Mouse (Mus musculus) midbrain, embryonic 16.5 days (tissue): Measurements from ENCODE around the gene Fbxl21. TPM values are rescaled to one million over a fixed set of nuclear protein-coding genes. Genes with fewer than 3 reads are reported as not detected.

ENCODE experiments used
- ATAC-seq: fragments of 200-750 bp; cut with Nextera tagmentation; 2 replicates; pipeline ENCODE4 v1.8.0; 2017; ENCODE audit warnings: moderate TSS enrichment
- H3K27ac ChIP-seq: fragments of 300-500 bp; sonication (generic); 2 replicates; pipeline ENCODE4 v1.5.1; 2014; ENCODE audit warnings: mild to moderate bottlenecking, low read length, mixed read lengths
- H3K27me3 ChIP-seq: fragments of 300-500 bp; sonication (generic); 2 replicates; pipeline ENCODE4 v1.6.1; 2014; ENCODE audit warnings: low read depth, low read length, mixed read lengths; ENCODE audit not compliant: control insufficient read depth, insufficient read depth
- H3K36me3 ChIP-seq: fragments of 300-500 bp; sonication (generic); 2 replicates; pipeline ENCODE4 v1.6.1; 2014; ENCODE audit warnings: mild to moderate bottlenecking, low read length, moderate library complexity, mixed read lengths; ENCODE audit not compliant: control insufficient read depth, insufficient read depth
- H3K4me1 ChIP-seq: fragments of 300-500 bp; sonication (generic); 2 replicates; pipeline ENCODE4 v1.6.1; 2014; ENCODE audit warnings: mild to moderate bottlenecking, low read length, mixed read lengths; ENCODE audit not compliant: control insufficient read depth, insufficient read depth
- H3K4me2 ChIP-seq: fragments of 300-500 bp; sonication (generic); 2 replicates; pipeline ENCODE4 v1.6.1; 2014; ENCODE audit warnings: mild to moderate bottlenecking, low read length, mixed read lengths
- H3K4me3 ChIP-seq: fragments of 300-500 bp; sonication (generic); 2 replicates; pipeline ENCODE4 v1.5.1; 2014; ENCODE audit warnings: low read depth, mild to moderate bottlenecking, low read length, moderate library complexity, mixed read lengths
- H3K9ac ChIP-seq: fragments of 300-500 bp; sonication (generic); 2 replicates; pipeline ENCODE4 v1.6.1; 2014; ENCODE audit warnings: low read depth, low read length, mixed read lengths
- H3K9me3 ChIP-seq: fragments of 300-500 bp; sonication (generic); replicated peaks from 2 replicates; pipeline ENCODE4 v1.6.1; 2014; ENCODE audit warnings: mild to moderate bottlenecking, low read length, mixed read lengths; ENCODE audit not compliant: control insufficient read depth, poor library complexity, severe bottlenecking
- WGBS: fragments of 180-500 bp; shearing (Covaris S2); extraction: QIAGEN DNeasy Blood & Tissue Kit; methylation state at CpG from one replicate; pipeline ENCODE4 v1.1.7; 2014; 5-methylcytosine and 5-hydroxymethylcytosine counted together
- polyA plus RNA-seq: library from polyadenylated mRNA; unstranded; fragments of >200 nt; fragmentation: Nextera tagmentation; extraction: Ambion mirVana; gene quantifications from 2 replicates; pipeline ENCODE4 v1.2.1, GENCODE M21; 2015

Gene Fbxl21
- 3.2 and 3.3 TPM in 2 replicates for polyA plus RNA-seq

DNA sequence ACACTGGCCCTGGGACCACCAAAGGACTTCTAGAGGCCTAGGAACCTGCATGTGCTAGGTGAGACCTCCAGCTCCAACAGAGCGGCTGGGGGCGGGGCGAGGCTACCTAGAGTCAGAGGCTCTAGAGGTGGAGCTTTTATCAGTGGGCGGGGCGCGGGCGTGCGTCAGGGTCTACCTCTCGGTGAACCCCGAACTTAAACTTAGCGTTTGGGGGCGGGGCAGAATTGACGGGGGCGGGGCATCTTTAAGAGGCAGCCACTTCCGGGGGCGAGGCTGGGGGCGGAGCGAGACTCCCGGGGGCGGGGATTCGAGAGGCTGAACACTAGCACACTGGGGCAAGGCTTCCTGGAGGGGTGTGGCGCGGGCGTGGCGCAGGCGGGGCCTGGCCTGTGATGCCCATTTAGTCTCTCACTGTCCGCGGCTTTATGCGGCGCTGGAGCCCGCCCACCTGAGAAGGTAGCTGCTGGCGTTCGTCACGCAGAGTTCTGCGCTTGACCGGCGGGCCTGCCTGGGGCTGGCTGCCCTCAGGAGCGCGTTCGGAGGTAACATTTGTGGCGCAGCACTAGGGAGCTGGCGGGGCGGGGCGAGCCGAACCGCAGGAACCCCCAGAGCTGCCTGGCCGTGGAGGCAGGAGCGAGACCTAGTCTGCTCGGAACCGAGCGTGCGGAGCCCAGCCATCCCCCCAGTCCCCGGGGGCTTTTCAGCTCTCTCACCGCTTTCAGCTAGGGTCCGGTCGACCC is at the start of gene Fbxl21:
TSS of gene Fbxl21 (plus strand) at position 392 of the 740 bp plus-strand sequence.
- WGBS, result 1% methylated on average over 56 of the region's 56 CpGs

DNA sequence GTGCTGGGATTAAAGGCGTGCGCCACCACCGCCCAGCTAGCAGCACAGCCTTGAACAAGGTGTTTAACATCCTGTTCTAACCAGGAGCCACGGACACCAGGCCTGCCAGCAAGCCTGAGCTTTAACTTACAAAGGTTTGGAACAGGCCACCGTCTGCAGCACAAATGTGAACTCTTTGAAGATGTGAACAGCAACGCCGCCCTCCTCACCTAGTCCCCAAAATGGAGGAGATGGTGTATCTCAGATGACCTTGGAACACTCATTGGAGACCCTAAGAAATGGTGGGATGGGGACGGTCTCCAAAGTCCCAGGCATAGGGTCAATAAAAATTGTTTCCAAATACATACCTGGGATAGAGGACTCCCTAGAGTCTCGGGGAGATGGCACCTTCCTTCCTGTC is 49.6 kb upstream of the Fbxl21 start:
- no peak overlapping the region for H3K4me2 ChIP-seq
- H3K4me1 ChIP-seq, result peaks cover 2% of the 10 kb centered on the region; the same call in 1 of the 2 replicates
- no peaks in the 10 kb centered on the region for H3K36me3 ChIP-seq
- H3K9me3 ChIP-seq, result no peaks in the 10 kb centered on the region
- H3K27ac ChIP-seq, result no peak overlapping the region
- ATAC-seq, result no peak
- 94% methylated on average over 9 of the region's 9 CpGs for WGBS
- H3K9ac ChIP-seq, result no peak overlapping the region
- no peaks in the 10 kb centered on the region for H3K27me3 ChIP-seq
- H3K4me3 ChIP-seq, result no peak overlapping the region

More for the DNA sequence above, at the start of gene Fbxl21:
- no peaks in the 10 kb centered on the region for H3K36me3 ChIP-seq
- peak within 1 kb of the TSS; percentile 53; the same call in 1 of the 2 replicates for H3K27ac ChIP-seq
- H3K9me3 ChIP-seq, result no peaks in the 10 kb centered on the region
- peak; percentile 98 for ATAC-seq
- no peaks in the 10 kb centered on the region for H3K27me3 ChIP-seq
- peak within 1 kb of the TSS; percentile 80 for H3K9ac ChIP-seq
- no peaks in the 10 kb centered on the region for H3K4me1 ChIP-seq
- H3K4me2 ChIP-seq, result peak within 1 kb of the TSS; percentile 94
- peak within 1 kb of the TSS; percentile 72 for H3K4me3 ChIP-seq

DNA sequence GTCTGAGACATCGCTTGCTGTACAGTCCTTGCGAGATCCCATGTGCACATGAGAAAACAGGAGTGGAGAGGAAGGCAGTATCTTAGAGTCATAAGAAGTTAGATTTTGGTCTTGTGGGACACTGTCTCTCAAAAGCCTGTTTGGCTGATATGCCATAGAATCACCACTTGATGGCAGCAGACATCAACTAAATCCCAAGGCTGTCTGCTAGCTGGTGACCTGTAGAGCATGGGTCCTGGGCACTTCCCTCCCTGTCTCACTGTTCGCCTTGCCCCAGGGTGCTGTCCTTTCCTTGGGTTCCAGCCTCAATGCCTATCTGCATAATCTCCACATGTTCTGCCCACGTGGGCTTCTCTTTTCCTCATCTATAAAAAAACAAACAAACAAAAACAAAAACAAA is 46.9 kb upstream of the Fbxl21 start:
- peak; percentile 76 for ATAC-seq
- 24% methylated on average over 4 of the region's 4 CpGs for WGBS
- no peaks in the 10 kb centered on the region for H3K36me3 ChIP-seq
- no peak overlapping the region for H3K4me3 ChIP-seq
- H3K27ac ChIP-seq, result no peak overlapping the region
- H3K4me1 ChIP-seq, result peaks cover 2% of the 10 kb centered on the region; the same call in 1 of the 2 replicates
- H3K9ac ChIP-seq, result no peak overlapping the region
- H3K9me3 ChIP-seq, result no peaks in the 10 kb centered on the region
- 0 out of 2 replicates have a peak overlapping the region, but pooled peaks have one; percentile 12 for H3K4me2 ChIP-seq
- no peaks in the 10 kb centered on the region for H3K27me3 ChIP-seq

DNA sequence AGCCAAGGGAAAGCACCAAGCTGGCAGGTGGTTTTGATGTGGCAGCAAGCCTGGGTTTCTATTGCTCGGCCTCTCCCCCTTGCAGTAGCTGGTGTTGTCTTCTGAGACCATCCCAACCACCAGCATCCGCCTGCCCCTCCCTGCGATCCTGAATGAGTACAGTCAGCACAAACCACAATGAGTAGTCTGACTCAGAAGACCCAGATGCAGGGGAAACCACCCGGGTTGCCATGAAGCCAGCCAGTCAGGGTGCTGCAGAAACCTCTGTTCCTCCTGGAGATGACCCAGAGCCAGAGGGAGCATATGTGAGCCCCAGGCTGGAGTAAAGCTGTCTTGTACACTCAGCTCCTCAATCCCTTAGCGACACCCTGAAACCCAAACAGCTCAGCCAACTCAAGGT is 45.5 kb upstream of the Fbxl21 start:
- ATAC-seq, result no peak
- Histone ChIP-seq H3K4me2 (no peak overlapping the region), H3K27me3 (no peaks in the 10 kb centered on the region), H3K4me1 (peaks cover 2% of the 10 kb centered on the region; the same call in 1 of the 2 replicates), H3K9me3 (no peaks in the 10 kb centered on the region), H3K4me3 (no peak overlapping the region), H3K27ac (no peak overlapping the region), H3K9ac (no peak overlapping the region), H3K36me3 (no peaks in the 10 kb centered on the region)
- WGBS, result 75% methylated on average over 5 of the region's 5 CpGs

DNA sequence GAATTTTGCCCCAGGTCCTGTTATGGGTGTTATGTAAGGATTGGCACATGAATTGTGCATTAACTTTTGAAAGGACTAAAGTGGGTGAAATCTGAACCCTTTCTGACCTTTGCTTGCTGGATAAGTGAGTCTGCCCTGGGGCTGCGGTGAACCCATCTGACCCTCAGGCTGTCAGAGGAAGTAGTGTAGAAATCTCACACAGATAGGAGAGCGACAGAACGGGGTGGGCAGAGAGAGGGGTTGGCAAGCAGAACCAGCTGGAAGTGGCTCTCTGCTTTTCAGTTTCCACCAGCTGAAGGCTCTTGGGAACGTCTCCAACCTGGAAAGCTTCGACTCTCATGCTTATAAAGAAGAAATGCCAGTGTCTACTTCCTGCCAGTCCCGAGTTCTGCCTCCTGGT is 45.0 kb upstream of the Fbxl21 start:
- H3K36me3 ChIP-seq, result no peaks in the 10 kb centered on the region
- no peak for ATAC-seq
- H3K4me2 ChIP-seq, result no peak overlapping the region
- H3K9me3 ChIP-seq, result no peaks in the 10 kb centered on the region
- 51% methylated on average over 6 of the region's 6 CpGs for WGBS
- H3K4me3 ChIP-seq, result no peak overlapping the region
- no peaks in the 10 kb centered on the region for H3K27me3 ChIP-seq
- H3K4me1 ChIP-seq, result peaks cover 2% of the 10 kb centered on the region; the same call in 1 of the 2 replicates
- no peak overlapping the region for H3K9ac ChIP-seq
- no peak overlapping the region for H3K27ac ChIP-seq

DNA sequence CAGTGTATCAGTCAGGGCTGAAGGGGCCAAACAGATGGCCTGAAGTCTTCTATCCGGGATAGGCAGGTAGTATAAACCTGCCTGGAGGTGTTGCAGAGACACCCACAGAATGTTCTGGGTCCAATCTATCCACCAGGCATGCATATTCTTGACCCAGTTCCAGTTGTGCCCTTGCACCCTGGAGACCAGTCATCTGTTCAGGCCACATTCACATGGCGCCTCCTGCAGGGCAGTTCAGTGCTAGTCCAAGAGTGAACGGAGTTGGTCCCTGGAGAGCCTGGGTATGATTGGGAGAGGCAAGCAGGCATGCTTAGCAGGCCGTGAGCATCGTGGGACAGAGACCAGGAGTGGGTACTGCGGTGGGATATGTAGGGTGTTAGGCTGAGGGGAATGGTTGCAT is 44.2 kb upstream of the Fbxl21 start:
- 84% methylated on average over 6 of the region's 6 CpGs for WGBS
- peaks cover 2% of the 10 kb centered on the region; the same call in 1 of the 2 replicates for H3K4me1 ChIP-seq
- H3K4me2 ChIP-seq, result no peak overlapping the region
- no peak overlapping the region for H3K27ac ChIP-seq
- H3K36me3 ChIP-seq, result no peaks in the 10 kb centered on the region
- H3K9me3 ChIP-seq, result no peaks in the 10 kb centered on the region
- no peak overlapping the region for H3K4me3 ChIP-seq
- H3K27me3 ChIP-seq, result no peaks in the 10 kb centered on the region
- H3K9ac ChIP-seq, result no peak overlapping the region
- no peak for ATAC-seq

DNA sequence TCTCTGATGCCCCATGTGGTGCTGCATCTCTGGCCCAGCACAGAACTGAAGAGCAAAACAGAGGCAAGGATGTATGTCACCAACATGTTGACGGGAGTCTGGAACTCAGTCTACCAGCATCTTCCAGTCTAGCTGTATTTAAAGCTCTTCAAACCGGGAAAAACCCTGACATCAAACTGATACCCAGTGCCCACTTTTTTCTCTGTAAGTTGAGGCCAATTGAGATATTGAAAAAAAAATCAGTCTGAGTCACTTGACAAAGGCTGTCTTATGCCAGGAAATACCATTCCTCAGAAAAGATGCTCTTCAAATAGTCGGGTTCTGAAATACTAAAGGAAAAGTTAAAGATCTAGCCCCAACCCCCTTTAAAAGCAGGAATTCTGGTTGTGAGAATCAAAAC is 40.1 kb upstream of the Fbxl21 start, which contains the start of gene Il9:
TSS of gene Il9 (minus strand) at position 101 of the 400 bp plus-strand sequence.
- no peaks in the 10 kb centered on the region for H3K9me3 ChIP-seq
- no peaks in the 10 kb centered on the region for H3K27me3 ChIP-seq
- H3K4me3 ChIP-seq, result no peak within 1 kb of the TSS
- no peak within 1 kb of the TSS for H3K27ac ChIP-seq
- no peak within 1 kb of the TSS for H3K9ac ChIP-seq
- 88% methylated on average over 3 of the region's 3 CpGs for WGBS
- H3K4me1 ChIP-seq, result no peaks in the 10 kb centered on the region; the same call in 1 of the 2 replicates
- H3K36me3 ChIP-seq, result no peaks in the 10 kb centered on the region
- no peak for ATAC-seq
- H3K4me2 ChIP-seq, result no peak within 1 kb of the TSS

DNA sequence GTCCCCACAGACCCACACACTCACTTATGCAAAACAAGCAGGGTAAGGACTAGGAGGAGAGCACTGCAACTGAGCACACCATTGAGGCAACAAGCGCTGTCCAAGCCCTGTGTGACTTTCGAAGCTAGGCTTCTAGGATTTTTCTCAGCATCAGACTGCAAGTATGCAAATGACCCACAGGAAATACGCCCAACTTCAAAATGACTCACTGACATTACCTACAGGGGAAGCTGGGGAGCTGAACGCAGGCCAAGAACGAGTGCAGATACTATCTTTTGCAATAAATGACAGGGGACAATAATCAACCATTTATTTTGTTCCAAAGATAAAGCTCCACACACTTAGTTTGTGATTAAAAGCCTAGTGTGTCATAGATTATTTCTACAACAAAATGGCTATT is 34.3 kb upstream of the Fbxl21 start:
- ATAC-seq, result no peak
- no peak overlapping the region for H3K27ac ChIP-seq
- no peak overlapping the region for H3K4me2 ChIP-seq
- no peaks in the 10 kb centered on the region for H3K36me3 ChIP-seq
- H3K9ac ChIP-seq, result no peak overlapping the region
- WGBS, result 75% methylated on average over 5 of the region's 5 CpGs
- no peaks in the 10 kb centered on the region for H3K4me1 ChIP-seq
- H3K9me3 ChIP-seq, result no peaks in the 10 kb centered on the region
- no peak overlapping the region for H3K4me3 ChIP-seq
- H3K27me3 ChIP-seq, result no peaks in the 10 kb centered on the region

DNA sequence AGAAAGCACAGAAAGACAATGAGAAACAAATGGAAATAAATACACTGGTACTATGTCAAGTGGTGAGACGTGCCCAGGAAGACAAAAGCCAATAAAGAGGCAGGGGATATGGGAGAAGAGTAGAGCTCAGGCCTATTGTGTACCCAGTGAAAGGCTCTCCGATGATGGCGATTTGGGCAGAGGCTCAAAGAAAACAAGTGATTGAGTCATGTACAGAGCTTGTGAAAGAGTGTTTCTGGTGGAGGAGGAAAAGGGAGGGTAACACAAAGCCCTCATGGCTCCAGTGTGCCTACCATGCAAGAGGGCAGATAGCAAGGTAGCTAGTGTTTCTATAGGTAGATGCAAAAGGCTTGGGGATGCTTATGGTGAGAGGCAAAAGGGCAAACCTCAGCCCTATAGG is 27.8 kb upstream of the Fbxl21 start:
- H3K4me2 ChIP-seq, result no peak overlapping the region
- no peaks in the 10 kb centered on the region for H3K9me3 ChIP-seq
- H3K27me3 ChIP-seq, result no peaks in the 10 kb centered on the region
- no peaks in the 10 kb centered on the region for H3K36me3 ChIP-seq
- no peak overlapping the region for H3K27ac ChIP-seq
- no peaks in the 10 kb centered on the region for H3K4me1 ChIP-seq
- H3K4me3 ChIP-seq, result no peak overlapping the region
- ATAC-seq, result no peak
- no peak overlapping the region for H3K9ac ChIP-seq
- WGBS, result 20% methylated on average over 3 of the region's 3 CpGs
